Mouse (Mus musculus) E14TG2a.4 (cell line): ENCODE data around the gene Chst8.

ENCODE experiments used
- CTCF ChIP-seq: conservative IDR thresholded peaks from 2 replicates; pipeline ENCODE4 v1.5.1; 2014; ENCODE audit warnings: low read length
- NANOG ChIP-seq: IDR thresholded peaks from 2 replicates; pipeline ENCODE4 v1.6.1; 2014; ENCODE audit warnings: borderline replicate concordance, low read length, mixed read lengths
- POU5F1 ChIP-seq: IDR thresholded peaks from 2 replicates; pipeline ENCODE4 v1.6.1; 2014; ENCODE audit warnings: low read length, borderline replicate concordance

DNA sequence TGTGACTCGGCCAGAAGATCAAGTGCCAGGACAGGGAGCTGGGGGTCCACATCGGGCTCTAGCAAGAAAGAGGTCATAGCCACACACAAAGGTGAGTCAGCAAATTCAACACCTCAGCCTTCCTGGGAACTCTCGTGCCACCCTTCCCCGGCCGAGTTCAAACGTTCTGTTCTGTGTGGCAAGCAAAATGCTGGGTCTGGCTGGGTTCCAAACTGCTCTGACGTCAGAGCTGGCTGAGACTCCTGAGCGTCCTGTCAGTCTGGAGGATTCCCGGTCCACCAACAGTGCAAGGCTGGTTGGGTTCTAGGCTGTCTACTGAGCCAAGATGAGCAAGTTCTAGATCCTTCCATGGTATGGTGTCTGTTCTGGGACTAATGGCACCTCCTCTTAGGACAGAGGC, 165.5 kb downstream of the Chst8 start:
- TF ChIP-seq CTCF, result no peak
- no peak for TF ChIP-seq POU5F1
- TF ChIP-seq NANOG, result no peak
